ENCODE assay signal across 15 mouse cellular contexts in genomic region chr8:48224753-48225152, GRCm38 (mm10).
DNase-seq lines count a peak whose midpoint lies in the region; ATAC-seq and TF ChIP-seq lines count a peak whose summit lies in the region.
"Had no signal": no experiment of that assay in that cellular context is flagged by ENCODE, and none has a peak within 500 bp of the region (broad histone marks: within the 10 kb centered on the region; RNA-seq: fewer than 3 reads in every experiment).

No protein-coding gene starts in this region.

- H3K36me3 ChIP-seq in liver, adult 2 months (ENCODE audit: control insufficient read depth, insufficient read depth, low read length), result peaks cover 6% of the 10 kb centered on the region; the same call in 1 of the 2 replicates
- peaks cover 21% of the 10 kb centered on the region for H3K36me3 ChIP-seq in forebrain, embryonic 12.5 days (replicated peaks)
- H3K36me3 ChIP-seq in hindbrain, postnatal 0 days (ENCODE audit: insufficient read depth, low read length), result peaks cover 8% of the 10 kb centered on the region; the same call in 1 of the 2 replicates
- H3K36me3 ChIP-seq in stomach, embryonic 16.5 days (ENCODE audit: control insufficient read depth, insufficient read depth, low read length), result peaks cover 8% of the 10 kb centered on the region

- peak; percentile 26 for DNase-seq in liver, adult 2 months (ENCODE audit: extremely low read depth, low read depth, low spot score)
- DNase-seq in liver, result no peak
- no peak for DNase-seq in hindbrain, postnatal 0 days (ENCODE audit: low spot score)
- no peak for DNase-seq in ovary, postnatal 36 days (ENCODE audit: low spot score)
- DNase-seq in c-Kit-positive CD71-positive TER-119-positive erythroid progenitor cells, embryonic 14.5 days (ENCODE audit: low spot score), result no peak
- DNase-seq: cerebellum, postnatal 14 days; kidney, adult 18-20 months; left cerebral cortex, postnatal 4 days; lung, adult 18-20 months; spleen, adult 18-20 months; thymus, postnatal 36 days had no signal

- H3K79me2 ChIP-seq in liver, adult 2 months (ENCODE audit: control insufficient read depth, insufficient read depth, low read length), result no peaks in the 10 kb centered on the region

- 24% methylated on average over 11 of the region's 11 CpGs for WGBS in liver, adult 2 months
- 9% methylated on average over 11 of the region's 11 CpGs for WGBS in forebrain, embryonic 12.5 days
- 21% methylated on average over 11 of the region's 11 CpGs for WGBS in hindbrain, postnatal 0 days
- WGBS in stomach, embryonic 16.5 days, result 50% methylated on average over 11 of the region's 11 CpGs

- no peak for TF ChIP-seq POLR2A in liver, adult 2 months (IDR thresholded peaks at IDR 0.05; ENCODE audit: extremely low read depth, insufficient read depth, low read length)

- peak overlapping the region; percentile 43 for H3K4me2 ChIP-seq in forebrain, embryonic 12.5 days
- peak overlapping the region; percentile 30 for H3K4me2 ChIP-seq in hindbrain, postnatal 0 days (ENCODE audit: low read depth, low read length)
- peak overlapping the region; percentile 38 for H3K4me2 ChIP-seq in stomach, embryonic 16.5 days (ENCODE audit: low read depth, low read length)

- no peaks in the 10 kb centered on the region for H3K4me1 ChIP-seq in liver, adult 2 months (ENCODE audit: control insufficient read depth, insufficient read depth, low read length)
- H3K4me1 ChIP-seq in forebrain, embryonic 12.5 days, result peaks cover 53% of the 10 kb centered on the region
- H3K4me1 ChIP-seq in hindbrain, postnatal 0 days (ENCODE audit: insufficient read depth, low read length), result 0 out of 2 replicates have a peak, but pooled peaks cover 8% of the 10 kb centered on the region
- no peaks in the 10 kb centered on the region for H3K4me1 ChIP-seq in stomach, embryonic 16.5 days (ENCODE audit: control insufficient read depth, insufficient read depth, low read length)

- ATAC-seq in forebrain, embryonic 12.5 days (ENCODE audit: low FRiP score), result peak; percentile 47
- no peak for ATAC-seq in hindbrain, postnatal 0 days
- ATAC-seq in stomach, embryonic 16.5 days (ENCODE audit: insufficient read depth, low FRiP score), result peak; percentile 56; the same call in 1 of the 2 replicates

- peaks cover 8% of the 10 kb centered on the region for H3K9me3 ChIP-seq in forebrain, embryonic 12.5 days
- H3K9me3 ChIP-seq in hindbrain, postnatal 0 days (ENCODE audit: low read length), result no peaks in the 10 kb centered on the region
- peaks cover 7% of the 10 kb centered on the region; the same call in 1 of the 2 replicates for H3K9me3 ChIP-seq in stomach, embryonic 16.5 days (replicated peaks; ENCODE audit: control insufficient read depth, low read length)

- H3K4me3 ChIP-seq in liver, adult 2 months (ENCODE audit: insufficient read depth, low read depth, low read length), result no peak overlapping the region
- H3K4me3 ChIP-seq in forebrain, embryonic 12.5 days (replicated peaks), result no peak overlapping the region
- H3K4me3 ChIP-seq in hindbrain, postnatal 0 days (ENCODE audit: low read length), result no peak overlapping the region
- no peak overlapping the region for H3K4me3 ChIP-seq in stomach, embryonic 16.5 days (replicated peaks; ENCODE audit: low read length)
- H3K4me3 ChIP-seq: megakaryocyte, embryonic 14.5 days had no signal

- H3K9ac ChIP-seq in liver, adult 2 months (ENCODE audit: low read depth, low read length), result no peak overlapping the region
- H3K9ac ChIP-seq in forebrain, embryonic 12.5 days, result no peak overlapping the region
- H3K9ac ChIP-seq in hindbrain, postnatal 0 days (replicated peaks; ENCODE audit: low read length), result no peak overlapping the region
- no peak overlapping the region for H3K9ac ChIP-seq in stomach, embryonic 16.5 days (ENCODE audit: low read length)

- no peaks in the 10 kb centered on the region for H3K27me3 ChIP-seq in liver, adult 2 months (ENCODE audit: control insufficient read depth, insufficient read depth, low read length)
- peaks cover 27% of the 10 kb centered on the region for H3K27me3 ChIP-seq in forebrain, embryonic 12.5 days
- no peaks in the 10 kb centered on the region for H3K27me3 ChIP-seq in hindbrain, postnatal 0 days (ENCODE audit: insufficient read depth, low read length)
- H3K27me3 ChIP-seq in stomach, embryonic 16.5 days (ENCODE audit: control insufficient read depth, insufficient read depth, low read length), result no peaks in the 10 kb centered on the region; the same call in 1 of the 2 replicates
- H3K27me3 ChIP-seq: CH12.LX had no signal

- no peak for TF ChIP-seq CTCF in liver, adult 2 months (IDR thresholded peaks at IDR 0.05; ENCODE audit: low read depth, low read length)
- no peak for TF ChIP-seq CTCF in hindbrain, postnatal 0 days (IDR thresholded peaks at IDR 0.05; ENCODE audit: low read depth)

- no peak overlapping the region for H3K27ac ChIP-seq in liver, adult 2 months (replicated peaks; ENCODE audit: insufficient read depth, low read depth, low read length)
- H3K27ac ChIP-seq in forebrain, embryonic 12.5 days, result peak overlapping the region; percentile 69
- no peak overlapping the region for H3K27ac ChIP-seq in hindbrain, postnatal 0 days
- no peak overlapping the region for H3K27ac ChIP-seq in stomach, embryonic 16.5 days (ENCODE audit: low read length)
